16 mouse cellular contexts compared by ENCODE assay signal in the genomic region with DNA sequence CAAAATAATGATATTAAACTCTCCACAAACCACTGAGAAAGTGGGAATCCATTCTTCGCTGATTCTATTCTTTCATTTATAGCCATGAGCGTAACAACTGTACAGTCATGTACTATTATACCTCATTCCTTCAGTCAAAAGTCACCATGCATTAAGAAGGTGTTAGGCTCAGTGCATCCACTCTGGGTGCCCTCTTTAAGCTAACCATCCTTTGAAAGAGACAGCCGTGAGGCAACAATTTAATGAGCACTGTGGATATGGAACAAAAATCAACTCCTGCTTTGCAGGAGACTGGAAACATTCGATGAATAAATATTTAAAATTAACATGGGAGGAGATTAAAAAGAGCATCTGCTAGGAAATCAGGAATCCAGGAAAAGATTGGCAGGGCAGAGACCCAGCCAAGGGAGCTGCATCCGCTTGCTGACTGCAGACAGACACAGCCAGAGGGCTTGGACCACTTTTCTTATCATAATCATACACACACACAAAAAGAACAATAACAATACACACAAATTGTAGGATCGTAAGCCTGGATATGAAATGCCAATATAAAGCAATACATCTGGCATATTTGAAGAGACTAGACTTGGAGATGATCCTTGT.
"Had no signal": no experiment of that assay in that cellular context is flagged by ENCODE, and none has a peak within 500 bp of the region (broad histone marks: within the 10 kb centered on the region; RNA-seq: fewer than 3 reads in every experiment).

No protein-coding gene starts in this region.

- H3K4me3 ChIP-seq: layer of hippocampus, adult 2 months; limb, embryonic 15.5 days; liver, embryonic 12.5 days; myocyte; neural tube, embryonic 13.5 days had no signal

- DNase-seq: kidney, adult 18-20 months; kidney, postnatal 10 days; kidney, postnatal 4 days; lung, embryonic 14.5 days; lung, postnatal 10 days; lung, postnatal 4 days; retina, postnatal 1 day; right cerebral cortex, postnatal 4 days; spleen, adult 18-20 months; thymus, adult 2 months; thymus, postnatal 25 days had no signal

- H3K36me3 ChIP-seq: limb, embryonic 15.5 days; liver, embryonic 12.5 days; neural tube, embryonic 13.5 days had no signal

- H3K27me3 ChIP-seq: limb, embryonic 15.5 days; liver, embryonic 12.5 days; neural tube, embryonic 13.5 days had no signal

- ATAC-seq: liver, embryonic 12.5 days had no signal

- H3K9ac ChIP-seq: limb, embryonic 15.5 days; liver, embryonic 12.5 days; lung, embryonic 14.5 days; neural tube, embryonic 13.5 days had no signal

- H3K4me1 ChIP-seq: limb, embryonic 15.5 days; liver, embryonic 12.5 days had no signal

- H3K27ac ChIP-seq: layer of hippocampus, adult 2 months; limb, embryonic 15.5 days; liver, embryonic 12.5 days had no signal

- H3K4me2 ChIP-seq: limb, embryonic 15.5 days; liver, embryonic 12.5 days; lung, embryonic 14.5 days; neural tube, embryonic 13.5 days had no signal

- H3K9me3 ChIP-seq: limb, embryonic 15.5 days; liver, embryonic 12.5 days; neural tube, embryonic 13.5 days had no signal
